Mouse (Mus musculus) forebrain, embryonic 14.5 days (tissue): ENCODE measurements around the gene Rhox2f. TPM values are rescaled to one million over a fixed set of nuclear protein-coding genes. Genes with fewer than 3 reads are reported as not detected.
"Not testable (repeated sequence)": the region's sequence is repeated elsewhere in the genome, so short reads cannot be mapped to it uniquely, and the experiment has no call there.

Experiments used
- ATAC-seq: fragments of 200-750 bp; cut with Nextera tagmentation; 2 replicates; pipeline ENCODE4 v1.8.0; 2017; ENCODE audit warnings: mild to moderate bottlenecking, moderate library complexity
- DNase-seq: peaks from one replicate; pipeline ENCODE4 v3.0.0-alpha.2; 2015; ENCODE audit warnings: low spot score
- H3K27ac ChIP-seq: fragments of 300-500 bp; sonication (generic); 2 replicates; pipeline ENCODE4 v1.5.1; 2014; ENCODE audit warnings: low read depth, mild to moderate bottlenecking, control low read depth, low read length, moderate library complexity
- H3K27me3 ChIP-seq: fragments of 300-500 bp; sonication (generic); replicated peaks from 2 replicates; pipeline ENCODE4 v1.6.1; 2014; ENCODE audit warnings: low read length, control low read depth, mixed read lengths; ENCODE audit not compliant: control insufficient read depth, insufficient read depth
- H3K36me3 ChIP-seq: fragments of 300-500 bp; sonication (generic); 2 replicates; pipeline ENCODE4 v1.6.1; 2014; ENCODE audit warnings: low read length, control low read depth; ENCODE audit not compliant: control insufficient read depth, insufficient read depth
- H3K4me1 ChIP-seq: fragments of 300-500 bp; sonication (generic); 2 replicates; pipeline ENCODE4 v1.6.1; 2014; ENCODE audit warnings: antibody characterized with exemption, low read length, control low read depth; ENCODE audit not compliant: control insufficient read depth, insufficient read depth
- H3K4me2 ChIP-seq: fragments of 300-500 bp; sonication (generic); 2 replicates; pipeline ENCODE4 v1.6.1; 2014; ENCODE audit warnings: mild to moderate bottlenecking, control low read depth, low read length
- H3K4me3 ChIP-seq: fragments of 300-500 bp; sonication (generic); 2 replicates; pipeline ENCODE4 v1.5.1; 2014; ENCODE audit warnings: low read depth, low read length, control low read depth
- H3K9ac ChIP-seq: fragments of 300-500 bp; sonication (generic); 2 replicates; pipeline ENCODE4 v1.6.1; 2014; ENCODE audit warnings: mild to moderate bottlenecking, low read length, control low read depth, moderate library complexity
- H3K9me3 ChIP-seq: fragments of 300-500 bp; sonication (generic); replicated peaks from 2 replicates; pipeline ENCODE4 v1.6.1; 2016; ENCODE audit warnings: low read length, control low read depth, mixed read lengths; ENCODE audit not compliant: control insufficient read depth
- WGBS: fragments of 180-500 bp; shearing (Covaris S2); extraction: QIAGEN DNeasy Blood & Tissue Kit; methylation state at CpG from one replicate; pipeline ENCODE4 v1.1.7; 2014; 5-methylcytosine and 5-hydroxymethylcytosine counted together
- polyA plus RNA-seq: library from polyadenylated mRNA; unstranded; fragments of >200 nt; fragmentation: Nextera tagmentation; extraction: Ambion mirVana; gene quantifications from 2 replicates; pipeline ENCODE4 v1.2.1, GENCODE M21; 2014

Rhox2f gene
- not detected in 2 replicates for polyA plus RNA-seq

DNA sequence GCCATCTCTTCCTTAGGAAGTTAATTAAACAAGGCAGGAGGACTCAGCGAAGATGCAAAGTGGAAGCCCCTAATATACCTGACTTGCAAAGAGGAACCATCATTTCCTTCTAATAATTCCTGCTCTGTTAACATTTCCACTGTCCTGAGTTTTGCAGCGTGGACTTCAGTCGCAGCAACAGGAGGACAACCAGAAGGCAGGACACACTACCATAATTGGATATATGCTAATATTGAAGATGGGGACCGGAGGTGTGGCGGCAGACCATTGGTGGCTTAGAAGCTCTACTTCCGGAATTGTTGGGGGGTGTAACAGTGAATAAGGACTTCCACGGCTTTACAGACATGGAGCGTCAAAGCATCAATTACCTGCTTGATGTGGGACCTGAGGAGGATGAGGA, at the start of gene Rhox2f:
Gene Rhox2f (plus strand): TSS at position 301 of the 400 bp plus-strand sequence.
- not testable (repeated sequence) for ATAC-seq, H3K4me2 ChIP-seq, H3K36me3 ChIP-seq, H3K27ac ChIP-seq, H3K9me3 ChIP-seq, H3K4me1 ChIP-seq, H3K9ac ChIP-seq, H3K4me3 ChIP-seq, H3K27me3 ChIP-seq, DNase-seq
- WGBS = 98% methylated on average over 5 of the region's 8 CpGs

GRCm38 (mm10) chrX:37530152-37530551, 41.1 kb upstream of the Rhox2f start, which contains the start of gene Rhox2e:
Gene Rhox2e, plus strand, starts transcription at chrX:37530452.
- not testable (repeated sequence) for H3K27ac ChIP-seq, H3K36me3 ChIP-seq, ATAC-seq, H3K27me3 ChIP-seq, H3K4me3 ChIP-seq, H3K4me2 ChIP-seq, DNase-seq, H3K4me1 ChIP-seq, H3K9me3 ChIP-seq, H3K9ac ChIP-seq
- WGBS = 93% methylated on average over 2 of the region's 8 CpGs

DNA sequence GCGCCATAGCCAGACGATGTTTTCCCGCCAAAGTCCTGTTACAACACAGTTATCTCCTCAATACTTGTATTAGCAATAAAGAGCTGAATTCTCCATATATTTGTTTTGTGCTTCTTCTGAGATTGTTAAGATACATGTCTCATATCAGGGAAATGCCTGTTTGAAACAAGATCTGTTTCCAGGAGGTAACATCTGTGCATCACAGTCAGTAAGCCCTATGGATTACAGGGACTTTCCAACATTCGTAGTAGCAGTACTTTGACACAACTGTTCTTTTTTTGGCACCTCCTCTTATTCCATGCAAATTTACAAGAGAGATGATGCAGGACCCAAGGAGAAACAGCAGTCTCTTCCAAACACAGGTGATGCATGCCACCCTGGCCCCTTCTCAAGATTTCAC, 29.5 kb upstream of the Rhox2f start, which contains the start of gene Rhox3e:
Gene Rhox3e (plus strand): TSS at position 301 of the 400 bp plus-strand sequence.
- not testable (repeated sequence) for H3K9ac ChIP-seq, H3K27me3 ChIP-seq, H3K36me3 ChIP-seq, H3K9me3 ChIP-seq, DNase-seq, H3K4me1 ChIP-seq, ATAC-seq, H3K4me3 ChIP-seq, H3K4me2 ChIP-seq, H3K27ac ChIP-seq
- no CpG with 5 or more reads among the region's 4 CpGs for WGBS

DNA sequence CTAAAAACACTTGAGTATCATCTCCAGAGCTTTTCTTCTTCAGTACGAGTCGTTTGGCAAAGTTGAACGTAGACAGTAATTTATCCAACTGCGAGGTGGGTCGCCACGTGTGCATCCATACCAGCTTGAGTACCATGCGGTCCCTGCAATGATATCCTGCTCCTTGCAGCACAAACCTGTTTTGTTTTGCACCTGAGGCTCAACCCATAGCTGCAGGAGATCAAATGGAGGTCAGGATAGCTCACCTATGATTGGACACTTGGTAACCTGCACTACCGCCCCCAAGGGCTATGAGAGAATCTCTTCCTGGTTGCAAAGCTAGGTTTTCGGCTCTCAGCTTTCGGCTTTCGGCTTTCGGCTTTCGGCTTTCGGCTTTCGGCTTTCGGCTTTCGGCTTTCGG, 14.1 kb upstream of the Rhox2f start, which contains the start of gene Rhox4e:
Gene Rhox4e (plus strand): TSS at position 301 of the 400 bp plus-strand sequence.
- not testable (repeated sequence) for DNase-seq, H3K4me1 ChIP-seq, ATAC-seq, H3K27ac ChIP-seq, H3K4me2 ChIP-seq, H3K4me3 ChIP-seq, H3K9me3 ChIP-seq, H3K36me3 ChIP-seq, H3K9ac ChIP-seq, H3K27me3 ChIP-seq
- 96% methylated on average over 7 of the region's 18 CpGs for WGBS

DNA sequence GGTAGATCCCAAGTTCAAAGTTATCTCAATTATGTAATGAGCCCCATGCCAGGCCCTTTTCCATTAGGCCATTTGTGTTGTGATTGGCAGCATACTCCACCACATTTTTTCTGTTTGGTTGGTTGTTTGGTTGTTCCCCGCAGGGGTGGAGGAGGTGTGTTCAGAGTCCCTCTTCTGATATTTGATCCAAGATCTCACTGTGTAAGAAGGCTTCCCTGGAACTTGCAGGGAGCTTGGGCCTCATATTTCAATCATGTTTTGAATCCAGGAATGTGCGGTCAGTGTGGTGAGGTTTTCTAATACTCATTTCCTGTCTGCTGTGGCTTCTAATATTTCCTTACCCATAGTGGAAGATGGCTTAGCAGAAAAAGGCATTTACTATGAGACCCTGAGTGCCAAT, 1.4 kb downstream of the Rhox2f start:
- DNase-seq, H3K9me3 ChIP-seq, H3K27ac ChIP-seq, H3K4me2 ChIP-seq, ATAC-seq, H3K4me1 ChIP-seq, H3K4me3 ChIP-seq, H3K27me3 ChIP-seq, H3K9ac ChIP-seq, H3K36me3 ChIP-seq: not testable (repeated sequence)
- 37% methylated on average over 2 of the region's 2 CpGs for WGBS

DNA sequence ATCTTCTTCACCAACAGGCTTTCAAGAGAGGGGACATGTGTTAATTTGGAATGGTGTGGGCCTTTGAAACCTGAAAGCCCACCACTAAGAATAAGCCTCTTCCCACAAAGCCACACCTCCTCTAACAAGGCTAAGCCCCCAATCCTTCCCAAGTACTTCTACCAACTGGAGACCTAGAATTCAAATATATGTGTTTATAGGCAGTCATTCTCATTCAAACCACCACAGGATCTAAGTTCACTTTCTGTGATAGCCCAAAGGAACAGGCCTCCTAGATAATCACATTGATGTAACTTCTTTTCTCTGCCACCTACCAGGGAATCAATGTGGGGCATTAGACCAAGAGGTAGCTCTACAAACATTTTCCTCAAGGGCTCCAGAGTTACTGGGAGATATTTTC, 9.5 kb downstream of the Rhox2f start, which contains the start of gene Rhox3f:
Gene Rhox3f (plus strand): TSS at position 301 of the 400 bp plus-strand sequence.
- not testable (repeated sequence) for H3K4me2 ChIP-seq, DNase-seq, H3K9me3 ChIP-seq, H3K36me3 ChIP-seq, H3K27me3 ChIP-seq, H3K27ac ChIP-seq, ATAC-seq, H3K4me1 ChIP-seq, H3K9ac ChIP-seq, H3K4me3 ChIP-seq

- WGBS = 96% methylated on average over 15 of the region's 19 CpGs
- not testable (repeated sequence) for H3K27me3 ChIP-seq, H3K4me1 ChIP-seq
Measured at GRCm38 (mm10) chrX:37607604-37608003, 36.4 kb downstream of the Rhox2f start, which contains the start of gene Rhox4f. Gene Rhox4f, minus strand, starts transcription at chrX:37607704.

More at GRCm38 (mm10) chrX:37607604-37608003, 36.4 kb downstream of the Rhox2f start, which contains the start of gene Rhox4f:
- not testable (repeated sequence) for H3K27ac ChIP-seq, H3K4me3 ChIP-seq, H3K9ac ChIP-seq, ATAC-seq, DNase-seq, H3K4me2 ChIP-seq, H3K36me3 ChIP-seq, H3K9me3 ChIP-seq

Other genes with a start within 250 kb of the Rhox2f start
- not detected in 2 replicates for gene Rhox3a2, start 191.4 kb upstream of the Rhox2f start, polyA plus RNA-seq
- gene Rhox4a2, start 180.6 kb upstream of the Rhox2f start, polyA plus RNA-seq = not detected in 2 replicates
- not detected in 2 replicates for gene Rhox2b, start 159.3 kb upstream of the Rhox2f start, polyA plus RNA-seq
- not detected in 2 replicates for gene Rhox4b, start 138.9 kb upstream of the Rhox2f start, polyA plus RNA-seq
- not detected in 2 replicates for gene Rhox2c, start 117.7 kb upstream of the Rhox2f start, polyA plus RNA-seq
- not detected in 2 replicates for gene Rhox3c, start 112.8 kb upstream of the Rhox2f start, polyA plus RNA-seq
- gene Rhox4c, start 91.1 kb upstream of the Rhox2f start, polyA plus RNA-seq = not detected in 2 replicates
- gene Rhox2d, start 78.0 kb upstream of the Rhox2f start, polyA plus RNA-seq = not detected in 2 replicates
- not detected in 2 replicates for gene Rhox4d, start 57.0 kb upstream of the Rhox2f start, polyA plus RNA-seq
- not detected in 2 replicates for gene Rhox2e, start 41.0 kb upstream of the Rhox2f start, polyA plus RNA-seq
- not detected in 2 replicates for gene Rhox3e, start 29.4 kb upstream of the Rhox2f start, polyA plus RNA-seq
- gene Rhox4e, start 14.0 kb upstream of the Rhox2f start, polyA plus RNA-seq = not detected in 2 replicates
- not detected in 2 replicates for gene Rhox3f, start 9.6 kb downstream of the Rhox2f start, polyA plus RNA-seq
- gene Rhox4f, start 36.3 kb downstream of the Rhox2f start, polyA plus RNA-seq = not detected in 2 replicates
- not detected in 2 replicates for gene Rhox3g, start 57.2 kb downstream of the Rhox2f start, polyA plus RNA-seq
- not detected in 2 replicates for gene Rhox2g, start 72.1 kb downstream of the Rhox2f start, polyA plus RNA-seq
- not detected in 2 replicates for gene Rhox4g, start 79.9 kb downstream of the Rhox2f start, polyA plus RNA-seq
- gene Rhox3h, start 97.4 kb downstream of the Rhox2f start, polyA plus RNA-seq = not detected in 2 replicates
- gene Rhox2h, start 101.9 kb downstream of the Rhox2f start, polyA plus RNA-seq = not detected in 2 replicates
- not detected in 2 replicates for gene Rhox5, start 233.4 kb downstream of the Rhox2f start, polyA plus RNA-seq